Mouse (Mus musculus) cerebellum, adult (tissue): ENCODE measurements at regions not wholly inside any gene's neighbourhood (a gene's known extent, or its start where the extent isn't known, plus 50 kb on each side); places are given as distances from the start of the nearest gene placed in this dataset.

ENCODE experiments used
- ATAC-seq: cut with Nextera tagmentation; 2 replicates; pipeline ENCODE4 v1.9.2; 2017; ENCODE audit warnings: mild to moderate bottlenecking, moderate library complexity, mixed read lengths; ENCODE audit not compliant: insufficient number of reproducible peaks, low FRiP score, low TSS enrichment

GRCm38 (mm10) chr13:84565644-84566532, 343.8 kb downstream of the Tmem161b start:
- ATAC-seq: peak; percentile 70

DNA sequence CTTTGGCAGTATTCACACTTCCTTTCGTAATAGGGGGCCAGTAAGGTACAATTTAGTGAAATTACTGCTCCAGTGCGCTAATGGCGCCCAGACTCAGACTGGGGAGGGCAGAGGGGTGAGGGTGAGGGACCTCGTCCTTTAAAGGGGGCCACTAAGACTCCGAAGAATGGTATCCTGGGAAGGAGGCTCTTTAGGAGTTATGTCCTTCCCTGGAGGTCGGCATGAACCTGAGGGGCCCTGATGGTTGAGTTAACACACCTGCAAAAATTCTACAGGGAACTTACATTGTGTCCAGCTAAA, 344.4 kb downstream of the Tmem161b start:
- no peak for ATAC-seq

- ATAC-seq: no peak
Observed at GRCm38 (mm10) chr13:84569371-84569770, 347.3 kb downstream of the Tmem161b start.

DNA sequence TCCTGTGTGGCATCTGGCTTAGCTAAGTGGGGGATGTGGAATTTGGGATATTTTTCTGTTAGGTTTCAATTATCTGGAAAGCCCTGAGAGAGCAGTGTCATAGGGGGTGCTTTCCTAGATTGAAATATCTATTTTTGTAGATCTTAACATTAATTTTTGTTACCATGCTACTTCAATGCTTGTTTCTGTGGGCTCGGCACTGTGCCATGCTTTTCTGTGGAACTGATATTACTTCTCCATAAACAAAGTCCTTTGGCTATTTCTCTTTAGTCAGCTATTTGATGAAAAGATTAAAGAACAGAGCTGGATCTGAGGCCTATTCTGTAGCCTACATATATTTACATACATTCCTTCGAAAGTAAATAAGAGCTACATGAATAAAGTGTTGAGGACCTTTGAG, 348.1 kb downstream of the Tmem161b start:
- ATAC-seq: no peak

GRCm38 (mm10) chr13:84570984-84571844, 349.1 kb downstream of the Tmem161b start:
- peak; percentile 96 for ATAC-seq

DNA sequence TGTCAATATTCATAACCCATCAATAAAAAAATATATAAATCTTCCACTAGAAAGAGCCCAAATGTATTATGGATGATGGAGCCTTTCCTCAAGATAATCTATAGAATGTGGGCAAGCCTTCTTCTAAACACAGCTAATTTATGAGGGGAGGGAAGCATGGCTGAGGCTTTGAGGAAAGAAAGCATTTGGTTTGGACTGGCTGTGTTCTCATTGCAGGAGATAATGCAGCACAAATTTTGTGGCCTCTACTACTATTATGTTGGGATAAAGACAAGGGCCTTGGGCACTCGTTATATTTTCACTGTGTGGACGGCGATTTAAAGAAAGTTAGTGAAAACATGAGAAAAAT, 349.7 kb downstream of the Tmem161b start:
- ATAC-seq: no peak

- no peak for ATAC-seq
Observed at GRCm38 (mm10) chr13:84572231-84572630, 350.1 kb downstream of the Tmem161b start.

- no peak for ATAC-seq
Observed at GRCm38 (mm10) chr13:84596585-84597142, 374.6 kb downstream of the Tmem161b start.

GRCm38 (mm10) chr13:84602612-84603011, 380.5 kb downstream of the Tmem161b start:
- ATAC-seq: no peak

DNA sequence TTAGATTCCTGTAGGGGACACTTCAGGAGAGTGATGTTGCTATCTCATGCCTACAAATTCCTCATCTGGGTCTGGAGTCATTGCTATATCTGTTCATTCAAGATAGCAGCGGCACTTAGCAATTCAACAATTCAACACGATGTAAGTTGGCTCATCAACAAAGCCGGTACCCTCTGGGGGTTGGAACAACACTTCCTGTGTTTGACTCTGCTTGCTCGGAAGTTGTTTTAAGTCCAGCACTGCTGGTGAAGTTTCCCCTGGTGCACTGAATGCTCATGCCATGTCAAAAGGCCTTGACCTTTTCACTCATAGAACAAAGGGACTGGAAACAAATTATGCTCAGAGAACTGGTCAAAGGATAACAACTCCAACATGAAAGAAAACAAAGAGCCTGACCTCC, 390.4 kb downstream of the Tmem161b start:
- 0 out of 2 replicates have a peak, but pooled peaks have one; percentile 20 for ATAC-seq

GRCm38 (mm10) chr13:84613004-84613403, 390.9 kb downstream of the Tmem161b start:
- peak; percentile 80 for ATAC-seq

DNA sequence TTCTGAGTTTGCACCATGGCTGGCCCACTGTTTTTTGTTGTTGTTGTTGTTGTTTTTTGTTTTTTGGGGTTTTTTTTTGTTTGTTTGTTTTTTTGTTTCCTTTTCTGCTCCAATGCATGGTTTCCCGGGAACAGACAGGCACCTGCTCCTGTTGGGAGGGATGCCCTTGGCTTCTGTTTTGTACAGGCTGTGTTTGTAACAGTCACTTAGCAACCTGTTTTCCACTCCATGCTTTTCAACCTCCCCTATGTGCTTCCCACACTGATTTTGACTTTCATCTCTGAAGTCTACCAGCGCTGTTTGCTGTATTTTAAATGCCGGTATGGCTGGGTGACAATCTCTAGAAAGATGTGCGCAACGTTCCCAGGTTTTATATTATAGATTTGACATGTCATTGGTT, 402.6 kb downstream of the Tmem161b start:
- no peak for ATAC-seq

GRCm38 (mm10) chr13:84625527-84625926, 403.4 kb downstream of the Tmem161b start:
- ATAC-seq: no peak

- no peak for ATAC-seq
Observed at GRCm38 (mm10) chr13:84625927-84626326, 403.8 kb downstream of the Tmem161b start.

- no peak for ATAC-seq
Observed at GRCm38 (mm10) chr13:84626397-84626796, 404.3 kb downstream of the Tmem161b start.

GRCm38 (mm10) chr13:84630686-84631085, 408.6 kb downstream of the Tmem161b start:
- no peak for ATAC-seq

DNA sequence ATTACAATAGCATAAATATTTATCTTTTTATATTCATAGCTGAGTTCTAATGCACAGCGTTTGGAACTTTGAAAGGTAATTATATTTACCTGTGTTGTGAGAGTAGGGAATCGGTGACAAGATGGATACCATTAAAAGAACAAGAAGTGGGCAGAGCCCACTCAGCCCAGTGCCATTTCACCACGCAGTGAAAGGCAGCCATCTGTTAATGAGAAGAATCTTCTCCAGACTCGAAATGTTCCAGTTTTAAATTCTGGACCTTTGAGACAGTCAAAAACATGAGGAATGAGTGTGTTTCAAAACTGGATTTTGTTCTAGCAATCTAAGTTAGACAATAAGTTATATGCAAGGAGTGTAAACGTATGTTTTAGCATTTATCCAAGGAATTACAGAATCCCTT, 410.4 kb downstream of the Tmem161b start:
- no peak for ATAC-seq

DNA sequence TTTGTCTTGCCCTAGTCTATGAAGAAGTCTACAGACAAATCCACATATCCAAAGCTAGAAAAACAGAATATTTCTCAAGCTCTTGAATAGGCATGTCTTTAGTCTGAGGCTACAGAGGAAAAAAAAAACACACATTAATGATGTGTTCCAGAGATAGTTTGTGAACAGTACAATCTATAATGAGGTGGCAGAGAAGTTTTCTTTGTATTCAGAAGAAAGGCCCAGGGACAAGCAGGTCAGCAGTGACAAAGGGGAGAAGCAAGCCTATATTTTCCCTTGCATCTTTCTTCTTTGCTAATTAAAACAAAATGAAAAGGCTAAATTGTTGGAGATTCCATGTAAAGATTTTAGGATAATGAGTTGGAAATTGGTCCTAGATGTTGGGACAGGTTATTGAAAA, 414.7 kb downstream of the Tmem161b start:
- ATAC-seq: no peak

DNA sequence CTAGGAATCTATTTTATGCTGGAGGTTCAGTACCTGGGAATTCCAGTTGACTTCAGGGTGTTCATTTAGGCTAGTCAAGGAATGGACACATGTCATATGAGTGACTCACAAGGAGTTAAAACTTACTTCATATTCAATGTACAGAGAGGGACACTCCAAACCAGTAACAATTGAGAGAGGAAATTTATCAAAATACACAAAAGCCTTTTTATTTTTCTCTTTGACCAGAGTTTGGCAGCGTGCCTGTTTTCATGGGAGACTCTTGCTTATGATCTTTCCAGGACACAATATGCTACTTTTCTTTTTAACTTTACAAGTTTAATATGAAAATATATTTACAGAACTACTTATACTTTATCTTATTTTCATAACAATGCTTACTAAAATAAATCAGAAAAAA, 415.5 kb downstream of the Tmem161b start:
- ATAC-seq: no peak

- no peak for ATAC-seq
Observed at GRCm38 (mm10) chr13:84638401-84638934, 416.4 kb downstream of the Tmem161b start.
